Mouse (Mus musculus) gastrocnemius, postnatal 10 days (tissue): ENCODE data around the gene Gm20532. TPM values are rescaled to one million over a fixed set of nuclear protein-coding genes. Genes with fewer than 3 reads are reported as not detected.

ENCODE experiments used
- DNase-seq: peaks from one replicate; pipeline ENCODE4 v3.0.0; 2021; ENCODE audit warnings: mixed read lengths
- total RNA-seq, 2 experiments: library from RNA; stranded (reverse); gene quantifications; 2 replicates each; pipeline ENCODE4 v1.2.3; 2021

The Gm20532 gene
- total RNA-seq, 2 experiments from 2014 or later, result 0.40 TPM; not detected in 1

DNA sequence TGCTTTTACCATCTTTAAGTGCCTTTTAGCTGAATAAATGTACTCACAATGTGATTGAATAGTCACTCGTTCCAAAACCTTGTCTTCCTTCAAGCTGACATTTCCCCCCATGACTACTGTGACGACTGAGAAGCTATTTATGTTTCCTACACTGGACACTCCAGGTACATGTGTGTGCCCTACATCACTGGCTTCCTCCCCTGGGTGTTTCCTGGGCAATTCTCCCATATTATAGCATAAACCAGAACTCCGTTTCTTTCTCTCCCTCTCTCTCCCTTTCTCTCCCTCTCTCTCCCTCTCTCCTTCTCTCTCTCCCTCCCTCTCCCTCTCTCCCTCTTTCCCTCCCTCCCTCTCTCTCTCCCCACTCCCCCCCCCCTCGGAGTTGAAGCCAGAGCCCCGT, 12.6 kb upstream of the Gm20532 start:
- DNase-seq, result no peak

DNA sequence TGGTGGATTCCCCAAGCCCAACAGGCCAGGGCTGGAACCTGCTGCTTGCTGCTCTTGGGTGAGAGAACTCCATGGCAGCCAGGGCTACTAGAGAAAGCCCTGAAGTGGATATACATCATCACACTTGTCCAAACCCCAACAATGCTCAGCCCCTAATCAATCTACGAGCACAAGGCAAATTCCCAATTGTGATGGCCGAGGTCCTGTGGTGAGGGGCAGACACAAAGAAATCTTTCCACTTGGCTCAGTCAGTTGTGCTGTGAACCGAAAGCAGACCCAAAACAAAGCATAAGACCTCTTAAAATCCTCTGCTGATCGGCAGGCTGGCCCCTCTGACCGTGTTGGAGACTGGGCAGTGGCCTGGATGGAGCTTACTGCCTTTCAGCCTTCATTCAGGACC, 11.6 kb upstream of the Gm20532 start:
- DNase-seq, result no peak

DNA sequence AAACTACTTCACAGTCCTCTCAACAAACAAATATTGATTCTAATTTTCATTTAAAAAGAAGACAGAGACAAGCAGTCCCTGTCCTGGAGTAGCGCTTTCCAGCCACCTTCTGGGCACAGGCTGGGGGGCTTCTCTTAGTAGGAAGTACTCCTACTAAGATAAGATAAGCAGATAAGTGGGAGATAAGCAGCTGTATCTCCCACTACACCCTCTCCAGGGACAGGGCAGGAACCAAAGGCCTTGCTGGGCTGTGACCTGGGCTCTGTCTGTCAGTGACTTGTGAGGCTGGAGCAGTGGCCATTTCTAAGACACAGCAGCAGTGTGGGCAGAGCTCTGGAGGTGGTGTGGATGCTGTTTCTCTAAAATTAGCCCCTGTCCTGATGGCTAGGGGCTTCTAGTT, 11.1 kb upstream of the Gm20532 start:
- no peak for DNase-seq

DNA sequence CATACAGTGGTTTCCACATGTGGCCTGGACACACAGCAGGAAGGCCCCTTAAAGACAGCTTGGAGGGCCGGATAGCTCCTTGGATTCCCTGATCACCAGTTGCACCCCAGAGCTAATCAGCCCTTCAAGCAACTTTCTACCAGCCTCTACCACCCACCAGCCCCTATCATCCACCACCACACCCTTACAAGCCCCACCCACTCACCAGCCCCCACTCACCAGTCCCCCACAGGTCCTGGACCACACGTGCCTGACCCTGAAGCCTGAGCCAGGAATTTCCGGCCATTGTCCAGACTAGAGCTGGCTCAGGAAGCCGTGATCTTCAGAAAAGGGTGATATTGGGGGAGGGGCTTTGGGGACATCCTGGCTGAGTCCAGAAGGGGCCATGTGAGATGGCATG, 10.6 kb upstream of the Gm20532 start:
- no peak for DNase-seq

DNA sequence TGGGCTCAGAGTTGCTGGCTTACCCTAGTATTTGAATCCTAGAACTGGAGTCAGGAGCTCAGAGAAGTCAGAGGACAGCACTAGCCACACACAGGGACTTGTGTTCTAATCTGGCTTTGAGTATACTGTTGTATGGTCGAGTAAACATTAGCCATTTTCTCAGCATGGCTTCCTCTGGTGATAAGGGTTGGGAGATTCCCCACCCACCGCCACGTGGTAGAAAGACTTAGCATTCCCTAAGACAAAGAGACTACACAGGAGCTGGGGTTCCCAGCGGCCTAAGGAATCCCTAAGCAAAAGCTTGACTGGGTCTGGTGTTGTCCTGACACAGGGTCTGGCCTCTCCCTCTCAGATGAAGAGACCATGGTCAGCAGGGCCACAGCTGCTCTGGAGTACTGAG, 10.0 kb upstream of the Gm20532 start:
- no peak for DNase-seq

DNA sequence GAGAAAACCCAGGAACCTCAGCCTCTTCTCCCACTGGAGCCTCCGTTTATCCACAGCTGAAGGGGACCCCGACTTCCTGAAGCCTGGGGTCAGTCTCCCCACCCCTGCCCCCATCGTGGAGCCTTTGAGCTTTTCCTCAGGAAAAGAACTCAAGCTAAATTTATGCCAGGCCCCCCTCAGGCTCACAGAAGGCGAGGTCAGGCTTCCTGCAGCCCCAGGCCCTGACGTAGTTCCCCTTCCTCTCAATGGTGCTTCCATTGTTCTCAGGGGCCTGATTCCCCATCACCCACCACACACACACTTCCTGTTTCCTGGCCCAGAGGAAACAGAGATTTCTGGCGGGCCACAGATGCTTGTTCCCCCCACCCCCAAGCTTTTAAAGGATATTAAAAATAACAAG, 8.1 kb upstream of the Gm20532 start:
- no peak for DNase-seq

DNA sequence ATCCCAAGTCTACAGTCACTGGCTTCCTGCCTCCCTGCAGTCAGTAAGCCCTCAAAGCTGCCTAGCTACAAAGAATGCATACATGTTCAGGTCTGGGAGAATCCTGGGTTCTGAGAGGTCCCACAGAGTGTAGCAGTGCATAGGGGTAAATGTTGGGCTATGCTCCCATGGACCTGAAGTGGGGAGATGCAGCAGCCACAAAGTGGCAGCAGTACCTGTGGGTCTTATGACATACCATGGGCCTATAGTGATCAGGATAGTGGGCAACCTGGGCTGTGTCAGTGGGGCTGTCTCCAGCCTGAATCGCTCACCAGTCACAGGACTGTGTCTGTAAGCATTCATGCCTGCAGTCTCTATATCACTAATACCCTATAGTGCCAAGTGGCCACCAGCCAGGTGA, 6.7 kb upstream of the Gm20532 start, which contains the start of gene Egfl7:
Egfl7 (plus strand) TSS at position 301 of the 400 bp plus-strand sequence.
- no peak for DNase-seq

DNA sequence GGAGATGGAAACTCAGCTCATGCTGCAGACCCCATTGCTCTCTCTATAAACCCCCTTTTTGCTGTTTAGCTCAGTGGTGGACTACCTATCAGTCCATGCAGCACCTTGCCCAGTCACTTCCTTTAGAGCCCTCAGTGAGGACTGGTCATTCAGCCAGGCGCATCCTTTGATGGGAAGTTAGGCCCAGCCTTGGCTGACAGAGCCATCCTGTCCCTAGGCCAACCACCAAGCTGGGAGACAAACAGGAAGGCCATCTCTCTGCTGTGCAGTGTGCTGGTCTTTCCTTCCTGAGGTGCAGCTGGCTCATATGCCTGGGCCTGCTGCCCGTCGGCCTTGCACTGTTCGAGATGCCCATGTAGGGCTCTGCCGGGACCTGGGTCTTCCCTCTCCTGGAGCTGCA, 5.7 kb upstream of the Gm20532 start:
- DNase-seq, result no peak

DNA sequence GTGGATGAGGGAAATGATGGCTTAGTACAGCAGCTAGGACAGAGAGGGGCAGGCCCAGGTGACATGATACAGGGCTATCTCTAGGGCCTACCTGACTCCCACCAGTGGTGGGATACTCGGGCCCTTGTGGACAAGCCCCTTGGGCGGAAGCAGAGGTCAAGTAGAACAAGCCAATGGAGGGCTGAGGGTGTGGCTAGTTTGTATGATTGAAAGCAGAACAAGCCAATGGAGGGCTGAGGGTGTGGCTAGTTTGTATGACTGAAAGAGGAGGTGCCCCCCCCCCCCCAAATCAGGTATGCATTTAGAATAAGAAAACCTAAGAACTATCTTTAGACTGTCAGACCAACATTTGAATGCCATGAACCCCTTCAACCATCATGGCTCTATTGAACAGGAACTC, 4.2 kb upstream of the Gm20532 start:
- no peak for DNase-seq

DNA sequence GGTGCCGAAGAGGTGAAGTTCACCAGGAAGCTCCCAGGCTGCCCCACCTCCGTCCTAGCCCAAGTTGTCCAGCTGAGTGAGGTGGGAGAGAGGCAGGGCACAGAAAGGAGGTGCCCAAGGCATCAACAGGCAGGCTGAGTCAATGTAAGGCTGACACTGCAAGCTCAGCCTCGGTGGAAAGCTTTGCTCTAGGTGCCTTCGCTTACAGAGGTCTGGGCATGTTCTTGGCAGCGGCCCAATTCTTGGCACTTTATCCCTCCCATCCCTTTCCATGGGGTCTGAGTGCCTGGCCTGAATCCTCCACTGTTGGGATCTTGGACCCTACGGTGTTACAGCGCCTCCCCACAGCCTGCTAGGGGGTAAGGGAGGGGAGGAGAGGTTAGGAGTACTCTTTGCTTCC, 3.7 kb upstream of the Gm20532 start:
- DNase-seq, result no peak

DNA sequence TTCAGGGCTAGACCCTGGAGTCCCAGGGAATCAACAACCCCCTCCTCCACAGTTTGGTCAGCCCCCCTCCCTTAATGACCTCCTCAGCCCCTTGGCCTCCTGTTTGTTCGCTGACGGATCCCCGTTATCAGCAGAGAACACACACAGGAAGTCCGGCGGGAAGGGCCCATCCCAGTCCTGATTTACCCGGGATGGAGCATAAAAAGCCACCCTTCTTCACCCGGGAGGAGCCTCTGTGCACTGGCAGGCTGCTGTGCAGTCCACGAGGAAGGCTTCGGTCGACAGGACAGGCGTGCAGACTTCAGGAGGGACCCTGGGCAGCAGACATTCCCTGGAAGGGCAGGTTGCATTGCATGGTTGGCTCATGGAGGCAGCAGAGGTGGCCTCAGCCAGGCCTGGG, 2.8 kb upstream of the Gm20532 start:
- no peak for DNase-seq

DNA sequence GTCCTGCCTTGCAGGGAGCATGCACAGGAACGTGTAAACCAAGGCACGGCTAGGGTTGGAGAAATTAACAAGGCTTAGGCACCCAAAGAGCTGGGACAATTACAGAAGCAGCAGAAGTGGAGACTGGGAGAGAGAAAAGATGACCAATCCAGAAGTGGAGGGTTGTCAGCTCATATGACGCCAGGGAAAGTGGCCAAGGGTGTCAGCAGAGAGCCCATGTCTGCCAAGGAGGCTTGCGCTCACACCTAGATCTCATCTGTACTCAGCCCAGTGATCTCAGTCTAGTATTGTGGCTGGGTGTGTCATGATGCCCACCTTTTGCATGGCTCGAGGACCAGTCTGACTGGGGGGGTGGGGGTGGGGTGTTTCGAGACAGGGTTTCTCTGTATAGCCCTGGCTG, 726 bp upstream of the Gm20532 start:
- DNase-seq, result no peak

DNA sequence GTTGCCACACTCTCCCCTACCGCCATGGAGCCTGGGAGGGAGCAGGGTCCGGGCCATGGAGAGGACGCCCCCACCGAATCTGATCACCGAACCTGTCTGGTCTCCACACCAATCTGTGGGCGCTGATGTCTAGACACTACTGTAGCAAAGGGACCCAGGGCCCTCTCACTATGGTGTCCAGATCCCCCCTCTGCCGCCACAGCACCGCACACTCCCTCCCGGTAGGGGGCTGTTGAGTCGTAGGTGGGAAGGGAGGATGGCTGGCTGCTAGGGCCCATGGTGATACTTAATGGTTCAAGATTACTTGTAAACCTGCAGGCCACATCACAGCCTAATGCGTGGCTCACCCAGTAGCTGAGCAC, 586 bp downstream of the Gm20532 start:
- DNase-seq, result no peak

DNA sequence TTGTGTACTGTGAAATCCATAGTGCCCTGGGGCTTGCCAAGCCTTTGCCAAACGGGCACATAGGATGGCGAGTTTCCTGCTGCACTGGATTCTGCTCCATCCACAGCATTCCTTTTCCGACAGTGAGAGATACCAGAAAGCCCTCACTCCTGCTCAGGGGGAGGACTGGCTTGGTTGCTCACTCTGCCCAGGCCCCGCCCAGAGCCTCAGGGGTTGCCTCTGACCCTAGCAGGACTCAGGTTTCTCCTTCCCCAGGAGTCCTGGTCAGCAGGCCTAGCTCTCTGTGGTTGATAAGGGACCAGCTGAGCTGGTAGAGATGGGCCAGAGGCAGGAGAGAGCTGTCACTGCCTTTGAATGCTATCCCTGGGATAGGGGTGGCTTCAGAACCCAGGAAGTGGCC, 2.1 kb downstream of the Gm20532 start:
- no peak for DNase-seq

DNA sequence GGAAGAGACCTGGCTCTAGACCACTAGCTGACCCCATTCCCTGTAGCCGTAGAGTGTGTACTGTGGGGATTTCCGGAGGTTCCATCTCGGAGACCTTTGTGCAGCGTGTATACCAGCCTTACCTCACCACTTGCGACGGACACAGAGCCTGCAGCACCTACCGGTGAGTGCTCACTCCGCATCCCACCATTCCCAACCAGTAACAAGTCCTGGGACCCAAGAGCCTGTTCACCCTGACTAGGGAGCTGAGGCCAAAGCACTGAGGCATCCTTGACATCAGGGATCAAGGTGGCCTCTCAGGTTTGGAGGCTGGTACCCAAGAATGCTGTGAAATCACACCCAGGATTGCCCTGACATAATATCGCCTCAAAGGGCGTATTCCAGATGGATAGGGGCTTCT, 2.8 kb downstream of the Gm20532 start:
- DNase-seq, result no peak

DNA sequence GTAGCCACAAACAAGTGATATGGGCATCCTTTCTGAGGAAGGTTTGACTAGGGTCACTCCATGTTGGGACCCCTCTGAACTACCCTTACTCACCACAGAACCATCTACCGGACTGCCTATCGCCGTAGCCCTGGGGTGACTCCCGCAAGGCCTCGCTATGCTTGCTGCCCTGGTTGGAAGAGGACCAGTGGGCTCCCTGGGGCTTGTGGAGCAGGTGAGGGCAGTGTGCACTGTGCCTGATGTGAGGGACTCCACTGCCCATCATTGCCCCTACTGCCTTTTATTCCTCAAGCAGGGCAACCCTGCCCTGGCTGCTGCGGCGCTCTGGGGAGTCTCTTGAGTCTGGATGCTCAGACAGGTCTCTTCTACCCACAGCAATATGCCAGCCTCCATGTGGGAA, 3.8 kb downstream of the Gm20532 start:
- no peak for DNase-seq

DNA sequence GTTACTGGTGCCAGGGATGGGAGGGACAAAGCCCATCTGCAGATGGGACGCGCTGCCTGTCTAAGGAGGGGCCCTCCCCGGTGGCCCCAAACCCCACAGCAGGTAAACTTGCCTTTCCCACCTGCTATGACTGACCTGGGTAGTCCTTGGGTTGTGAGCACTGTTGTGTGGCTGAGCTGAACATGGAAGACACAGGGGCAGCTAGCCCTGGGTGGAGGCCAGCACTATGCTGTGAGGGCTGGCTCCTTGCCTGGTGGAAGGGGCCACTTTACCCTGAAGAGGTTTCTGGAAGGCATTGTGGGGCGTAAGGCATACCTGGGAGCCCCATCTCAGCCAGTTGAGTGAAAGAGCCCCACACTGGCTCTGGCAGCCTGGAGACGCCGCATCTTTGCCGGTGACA, 4.5 kb downstream of the Gm20532 start:
- no peak for DNase-seq

DNA sequence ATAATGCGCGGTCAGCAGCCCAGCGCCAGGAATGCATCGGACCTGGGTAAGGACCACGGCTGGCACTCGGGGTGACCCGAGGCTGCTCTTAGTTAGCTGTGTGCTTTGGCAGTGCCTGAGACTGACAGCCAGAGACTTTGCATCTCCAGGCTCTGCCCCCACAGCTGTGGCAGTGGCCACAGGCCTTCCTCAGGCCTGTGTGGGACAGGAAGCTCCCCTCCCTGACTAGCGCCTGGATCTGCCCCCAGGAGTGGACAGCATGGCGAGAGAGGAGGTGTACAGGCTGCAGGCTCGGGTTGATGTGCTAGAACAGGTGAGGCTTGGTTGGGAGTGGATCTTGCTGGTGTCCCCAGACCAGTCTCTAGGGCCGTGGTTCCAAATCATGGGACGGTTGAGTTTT, 5.0 kb downstream of the Gm20532 start:
- no peak for DNase-seq

DNA sequence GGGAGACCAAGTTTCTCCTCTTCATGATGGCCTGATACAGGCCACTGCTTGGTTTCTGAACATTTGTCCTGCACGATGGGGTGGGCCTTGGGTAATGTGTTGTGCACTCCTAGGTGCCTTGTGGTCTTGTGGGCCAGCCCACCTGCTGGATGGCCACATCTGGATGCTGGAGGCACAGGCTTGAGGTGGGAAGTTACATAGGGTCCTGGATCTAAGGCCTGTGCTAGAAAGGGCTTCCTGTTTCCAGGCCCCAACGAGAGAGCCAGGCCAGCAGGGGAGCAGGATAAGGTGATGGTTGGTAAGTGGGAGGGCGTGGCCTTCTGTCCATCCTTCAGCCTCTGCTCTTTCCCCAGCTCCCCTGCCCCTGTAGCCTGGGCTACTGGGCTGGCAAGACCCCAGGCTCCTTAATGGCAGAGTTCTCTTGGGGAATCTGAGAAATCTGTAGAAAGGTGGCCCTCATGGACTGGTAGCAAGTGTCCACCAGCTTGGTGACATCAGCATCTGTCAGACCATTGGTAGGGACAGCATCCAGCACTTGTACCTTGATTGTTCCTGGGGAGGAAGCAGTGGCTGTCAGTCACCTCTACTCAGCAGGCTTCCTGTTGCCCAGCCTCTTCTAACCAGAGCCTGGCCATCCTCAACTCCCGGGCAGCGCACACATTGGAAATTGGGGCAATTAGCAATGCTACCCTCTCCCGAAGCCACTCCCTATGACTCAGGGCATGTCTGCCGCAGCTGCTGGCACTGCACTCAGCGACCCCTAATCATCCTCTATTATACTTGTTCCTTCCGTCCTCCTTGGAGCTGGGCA, 7.0 kb downstream of the Gm20532 start:
- DNase-seq, result no peak

DNA sequence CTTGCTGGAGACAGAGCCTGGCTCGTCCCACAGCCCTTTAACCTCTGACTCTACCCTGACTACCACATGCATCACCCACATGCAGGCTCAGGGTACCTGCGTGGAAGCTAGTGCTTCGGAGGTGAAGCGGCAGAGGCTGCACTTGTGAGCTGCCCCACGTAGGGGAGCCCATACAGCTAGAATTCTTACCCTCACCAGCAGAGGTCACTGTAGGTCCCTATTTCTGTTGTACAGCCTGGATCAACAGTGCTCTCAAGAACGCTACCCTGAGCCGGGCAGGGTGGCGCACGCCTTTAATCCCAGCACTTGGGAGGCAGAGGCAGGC, 7.5 kb downstream of the Gm20532 start:
- peak; percentile 55 for DNase-seq

DNA sequence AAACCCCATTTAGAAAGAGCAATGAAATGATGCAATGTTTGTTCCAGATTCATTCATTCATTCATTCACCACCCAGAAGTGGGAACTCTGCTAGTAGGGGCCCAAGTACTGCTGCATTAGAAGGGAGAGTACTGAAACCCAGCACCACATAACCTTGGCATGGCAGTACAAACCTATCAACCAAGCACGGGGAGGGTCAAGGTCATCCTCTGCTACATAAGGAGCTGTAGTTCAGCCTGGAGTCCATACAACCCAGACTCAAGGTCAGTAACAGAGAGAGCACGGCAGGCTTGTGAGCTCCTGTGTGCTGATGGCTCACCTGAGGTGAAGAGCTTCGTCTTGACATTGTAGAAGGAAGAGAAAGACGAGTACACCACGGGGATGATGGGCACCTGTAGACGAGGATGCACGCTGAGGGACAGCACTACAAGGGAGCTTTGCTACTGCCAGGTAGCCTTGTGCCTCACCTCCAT, 8.1 kb downstream of the Gm20532 start:
- DNase-seq, result no peak

DNA sequence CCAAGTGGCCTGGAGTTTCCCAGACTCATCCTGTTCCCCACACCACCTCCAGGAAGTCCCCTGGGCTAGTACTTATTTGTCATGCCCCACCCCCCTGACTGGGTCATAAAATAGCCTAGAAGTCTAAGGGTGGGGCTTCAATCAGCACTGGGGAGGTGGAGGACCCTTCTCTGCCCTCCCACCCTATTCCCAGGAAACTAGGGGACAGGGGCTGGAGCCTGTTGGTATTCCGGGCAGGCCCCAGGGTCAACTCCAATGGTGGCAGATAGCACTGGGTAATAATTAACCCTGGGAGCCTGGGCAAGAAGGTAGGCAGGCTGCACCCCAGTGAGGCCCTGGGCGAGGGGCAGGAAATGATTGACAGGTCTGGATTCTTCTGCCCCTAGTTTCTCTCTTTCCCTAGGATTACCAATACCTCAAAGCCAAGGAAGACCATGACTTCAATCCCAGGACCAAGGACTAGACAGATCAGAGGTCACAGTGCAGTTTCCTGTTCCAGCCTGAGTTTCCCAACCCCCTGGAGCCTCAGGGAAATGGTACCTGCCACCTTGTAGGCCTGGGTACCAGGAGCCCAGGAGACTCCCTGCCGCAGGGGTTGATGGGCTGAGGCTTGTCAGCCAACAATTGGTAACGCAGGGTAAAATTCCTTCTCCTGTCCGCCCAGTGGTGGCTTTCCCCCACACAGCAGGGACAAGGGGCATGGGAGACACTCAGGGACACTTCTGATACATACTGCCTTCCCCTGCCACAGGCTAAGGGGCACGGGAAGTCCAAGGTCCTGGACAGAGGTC, 8.7 kb downstream of the Gm20532 start:
- DNase-seq, result no peak

DNA sequence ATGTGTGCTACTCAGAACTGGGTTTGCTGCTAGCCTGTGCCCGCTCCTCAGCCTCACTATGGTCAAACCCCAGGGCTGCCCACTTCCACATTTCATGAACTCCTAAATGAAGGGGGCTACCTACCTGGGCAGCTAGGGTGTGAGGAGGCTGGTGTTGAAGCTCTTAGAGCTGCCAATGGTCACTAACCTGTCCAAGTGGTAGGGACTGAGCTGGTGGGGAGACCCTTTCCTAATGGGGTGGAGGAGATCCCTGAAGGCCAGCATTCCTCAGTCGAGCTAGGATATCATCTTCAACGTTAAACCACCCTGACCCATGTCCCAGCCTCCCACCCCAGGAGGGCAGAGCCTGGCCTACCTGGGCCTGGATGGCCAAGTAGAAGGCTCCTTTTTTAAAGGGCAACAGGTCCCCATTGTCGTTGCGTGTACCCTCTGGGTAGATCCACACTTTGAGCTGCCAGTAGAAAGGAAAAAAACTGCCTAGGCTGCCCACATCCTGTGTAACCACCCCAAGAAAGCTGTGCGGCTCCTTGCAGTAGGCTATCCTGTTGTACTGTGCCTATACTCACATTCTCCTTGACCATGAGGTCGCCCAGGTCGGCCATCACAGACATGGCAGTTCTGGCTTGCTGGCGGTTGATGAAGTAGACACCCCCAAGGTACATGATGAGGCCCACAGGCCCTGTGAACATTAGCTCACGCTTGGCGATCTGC, 9.4 kb downstream of the Gm20532 start:
- no peak for DNase-seq
